Mouse (Mus musculus): ENCODE measurements around the gene Enthd1.

DNA sequence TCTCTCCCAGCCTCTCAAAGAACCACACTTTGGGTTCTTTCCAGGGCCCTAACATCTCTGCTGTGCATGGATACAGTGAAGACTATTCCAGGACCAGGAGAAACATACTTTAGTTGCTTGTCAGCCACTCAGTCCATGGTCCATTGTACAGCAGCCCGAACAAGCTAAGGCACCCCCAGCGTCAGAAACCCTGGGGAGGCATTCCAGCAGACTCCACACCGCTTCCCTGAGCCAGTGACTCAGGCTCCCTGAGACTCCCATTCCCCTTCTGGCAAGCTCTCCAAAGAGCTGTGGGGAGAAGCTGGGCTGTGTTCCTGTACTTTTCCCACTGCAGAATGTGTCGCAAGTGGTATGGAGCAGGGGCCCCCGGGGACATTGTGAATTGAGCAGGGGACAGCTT is 128.0 kb downstream of the Enthd1 start:
- TF ChIP-seq CTCF (IDR thresholded peaks at IDR 0.05; ENCODE audit: low read depth): no peak
- no peak for TF ChIP-seq EP300 (IDR thresholded peaks at IDR 0.05; ENCODE audit: low read depth)

All from liver, embryonic 14.5 days (tissue).